In genomic region chr2:45103021-45103983, GRCm38 (mm10) we compare ENCODE assay signal across 10 mouse cellular contexts. TPM values are rescaled to one million over a fixed set of nuclear protein-coding genes. Genes with fewer than 3 reads are reported as not detected.
DNase-seq lines count a peak whose midpoint lies in the region; ATAC-seq and TF ChIP-seq lines count a peak whose summit lies in the region.
"Had no signal": no experiment of that assay in that cellular context is flagged by ENCODE, and none has a peak within 500 bp of the region (broad histone marks: within the 10 kb centered on the region; RNA-seq: fewer than 3 reads in every experiment).

No protein-coding gene starts in this region.

- DNase-seq in heart, adult 2 months: no peak
- no peak for DNase-seq in heart, postnatal 36 days
- no peak for DNase-seq in ES-E14 (ENCODE audit: low read depth, low spot score)
- no peak for DNase-seq in spleen, postnatal 14 days (ENCODE audit: low spot score in 2 of 2)
- no peak for DNase-seq in right cerebral cortex, postnatal 14 days
- DNase-seq in ovary, postnatal 14 days (ENCODE audit: low spot score): no peak
- DNase-seq: right cerebral cortex, adult 18-20 months had no signal

- WGBS in heart, adult 2 months: 36% methylated on average over 10 of the region's 10 CpGs
- WGBS in forebrain, embryonic 16.5 days: 15% methylated on average over 10 of the region's 10 CpGs
- 8% methylated on average over 10 of the region's 10 CpGs for WGBS in midbrain, embryonic 13.5 days

- H3K27ac ChIP-seq in heart, adult 2 months: peak overlapping the region; percentile 52
- H3K27ac ChIP-seq in ES-E14 (ENCODE audit: insufficient read depth, low read depth, low read length, poor library complexity, severe bottlenecking): no peak overlapping the region
- H3K27ac ChIP-seq in forebrain, embryonic 16.5 days (ENCODE audit: low read length): peak overlapping the region; percentile 78
- peak overlapping the region; percentile 69 for H3K27ac ChIP-seq in midbrain, embryonic 13.5 days

- no peak for TF ChIP-seq EP300 in heart, adult 2 months (IDR thresholded peaks at IDR 0.05; ENCODE audit: insufficient read depth, low read depth, low read length)

- ATAC-seq in forebrain, embryonic 16.5 days: peak; percentile 20; the same call in 1 of the 2 replicates
- ATAC-seq in midbrain, embryonic 13.5 days: peak; percentile 78
- ATAC-seq: inflammation-experienced regulatory T-cells, adult 6 months had no signal

- H3K9me3 ChIP-seq in ES-E14 (ENCODE audit: control insufficient read depth, insufficient read depth, low read depth, low read length): no peaks in the 10 kb centered on the region
- H3K9me3 ChIP-seq in forebrain, embryonic 16.5 days (ENCODE audit: control insufficient read depth, low read length): no peaks in the 10 kb centered on the region
- no peaks in the 10 kb centered on the region for H3K9me3 ChIP-seq in midbrain, embryonic 13.5 days

- H3K4me1 ChIP-seq in heart, adult 2 months (ENCODE audit: control insufficient read depth, insufficient read depth, low read length): peaks cover 23% of the 10 kb centered on the region
- no peaks in the 10 kb centered on the region for H3K4me1 ChIP-seq in ES-E14 (ENCODE audit: control insufficient read depth in 2 of 2, insufficient read depth in 2 of 2, low read length in 2 of 2, poor library complexity in 1 of 2)
- H3K4me1 ChIP-seq in forebrain, embryonic 16.5 days (replicated peaks; ENCODE audit: control insufficient read depth, insufficient read depth, low read length): peaks cover 75% of the 10 kb centered on the region
- peaks cover 95% of the 10 kb centered on the region for H3K4me1 ChIP-seq in midbrain, embryonic 13.5 days (replicated peaks)

- peak overlapping the region; percentile 71 for H3K4me2 ChIP-seq in forebrain, embryonic 16.5 days (ENCODE audit: low read length)
- H3K4me2 ChIP-seq in midbrain, embryonic 13.5 days (replicated peaks): peak overlapping the region; percentile 76

- in situ Hi-C loops in ES-E14 (cut with MboI; ENCODE audit: low sequenced_read_pairs in 2 of 2, unreplicated experiment in 2 of 2): no loop called here

- no peak overlapping the region for H3K4me3 ChIP-seq in heart, adult 2 months
- no peak overlapping the region for H3K4me3 ChIP-seq in ES-E14 (ENCODE audit: insufficient read depth in 1 of 2, low read depth in 1 of 2, low read length in 2 of 2, poor library complexity in 1 of 2, severe bottlenecking in 1 of 2)
- peak overlapping the region; percentile 29 for H3K4me3 ChIP-seq in forebrain, embryonic 16.5 days (replicated peaks; ENCODE audit: low read length)
- peak overlapping the region; percentile 15 for H3K4me3 ChIP-seq in midbrain, embryonic 13.5 days (replicated peaks)

- intact Hi-C loops in heart, adult 2 months (cut with DNase I): no loop called here
- intact Hi-C loops in heart, postnatal 36 days (cut with DNase I): no loop called here

- TF ChIP-seq POLR2A in heart, adult 2 months (IDR thresholded peaks at IDR 0.05; ENCODE audit: insufficient read depth, low read depth, low read length): no peak

- peak overlapping the region; percentile 42; the same call in 1 of the 2 replicates for H3K9ac ChIP-seq in heart, adult 2 months (ENCODE audit: low read depth, low read length)
- no peak overlapping the region for H3K9ac ChIP-seq in ES-E14 (ENCODE audit: insufficient read depth, low read depth, low read length, poor library complexity, severe bottlenecking)
- peak overlapping the region; percentile 52 for H3K9ac ChIP-seq in forebrain, embryonic 16.5 days (replicated peaks; ENCODE audit: low read depth, low read length)
- peak overlapping the region; percentile 51; the same call in 1 of the 2 replicates for H3K9ac ChIP-seq in midbrain, embryonic 13.5 days (replicated peaks)

- no peaks in the 10 kb centered on the region for H3K79me2 ChIP-seq in heart, adult 2 months (replicated peaks; ENCODE audit: control insufficient read depth, insufficient read depth, low read length)

- no peak for TF ChIP-seq CTCF in heart, adult 2 months (IDR thresholded peaks at IDR 0.05)

- H3K36me3 ChIP-seq in heart, adult 2 months (ENCODE audit: control insufficient read depth, insufficient read depth, low read length): peaks cover 47% of the 10 kb centered on the region
- H3K36me3 ChIP-seq in ES-E14 (ENCODE audit: control insufficient read depth, insufficient read depth, low read length, poor library complexity, severe bottlenecking): no peaks in the 10 kb centered on the region
- no peaks in the 10 kb centered on the region for H3K36me3 ChIP-seq in forebrain, embryonic 16.5 days (ENCODE audit: control insufficient read depth, insufficient read depth)
- no peaks in the 10 kb centered on the region for H3K36me3 ChIP-seq in midbrain, embryonic 13.5 days

- no peaks in the 10 kb centered on the region for H3K27me3 ChIP-seq in heart, adult 2 months (ENCODE audit: control insufficient read depth, insufficient read depth, low read length)
- H3K27me3 ChIP-seq in forebrain, embryonic 16.5 days (replicated peaks; ENCODE audit: control insufficient read depth, insufficient read depth, low read length): no peaks in the 10 kb centered on the region
- H3K27me3 ChIP-seq in midbrain, embryonic 13.5 days: no peaks in the 10 kb centered on the region

TF ChIP-seq in ES-E14, 5 proteins besides CTCF, POLR2A, EP300 and RAD21:
- TF ChIP-seq CHD2 (IDR thresholded peaks at IDR 0.05; ENCODE audit: low read depth, low read length) (no peak), ZC3H11A (IDR thresholded peaks at IDR 0.05; ENCODE audit: borderline replicate concordance, low read depth, low read length) (no peak), MAFK (IDR thresholded peaks at IDR 0.05; ENCODE audit: insufficient read depth, low read depth, low read length) (no peak), HCFC1 (IDR thresholded peaks at IDR 0.05; ENCODE audit: borderline replicate concordance, insufficient read depth, low read length) (no peak), ZNF384 (IDR thresholded peaks at IDR 0.05; ENCODE audit: low read depth, low read length) (peak; percentile 88)

RNA-seq across cellular contexts. Expression of gene Zeb2, which starts 13.9 kb away (rescaled TPM):
- 10 to 100 TPM; 46.7 to 50.0 TPM for total RNA-seq in heart, adult 2 months (2021)
- polyA plus RNA-seq in heart, adult 2 months (2012; rRNA removed): 16.5 and 34.3 TPM in 2 replicates
- total RNA-seq in heart, postnatal 36 days (2021): 10 to 100 TPM; 53.1 to 54.2 TPM
- total RNA-seq in ES-E14 (2012; rRNA removed): 4.4 and 11.9 TPM in 2 replicates
- polyA plus RNA-seq in forebrain, embryonic 16.5 days (2015; fragmentation: Nextera tagmentation; extraction: Ambion mirVana): 120 and 151 TPM in 2 replicates
- 38.9 and 50.2 TPM in 2 replicates for polyA plus RNA-seq in midbrain, embryonic 13.5 days (2015; fragmentation: Nextera tagmentation; extraction: Ambion mirVana)

Comparison
In these comparisons a context has a peak if more than half of its experiments do, and no peak if none do; other contexts are left out.
1. H3K4me3 ChIP-seq: peak in forebrain, embryonic 16.5 days (single experiment) and midbrain, embryonic 13.5 days (single experiment); none in heart, adult 2 months (single experiment) and ES-E14 (0 of 2).